Mouse (Mus musculus): ENCODE results near the gene Mgat4a.

DNA sequence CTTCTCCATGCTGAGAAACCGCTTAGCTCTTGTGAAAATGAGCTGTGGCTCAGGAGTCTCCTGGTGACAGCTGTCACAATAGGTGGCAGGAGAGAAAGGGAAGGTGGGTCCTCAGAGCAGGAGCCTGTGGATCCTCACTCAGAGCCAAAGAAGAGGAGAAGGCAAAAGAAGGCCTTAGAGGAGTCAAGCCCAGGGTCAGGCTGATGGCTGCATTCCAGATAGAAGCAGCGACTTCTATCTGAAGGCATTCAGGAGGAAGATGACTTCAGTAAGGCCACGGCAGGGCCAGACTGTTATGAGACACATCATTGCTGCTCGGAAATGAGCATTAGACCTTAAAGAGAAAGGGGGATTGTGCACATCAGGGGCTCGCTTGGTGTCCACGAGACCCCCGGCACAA, 11.2 kb upstream of the Mgat4a start:
- TF ChIP-seq CTCF (IDR thresholded peaks at IDR 0.05; ENCODE audit: low read depth, low read length) (no peak), POLR2A (IDR thresholded peaks at IDR 0.05; ENCODE audit: borderline replicate concordance, low read depth, low read length) (no peak)

Data from bone marrow macrophage, adult 2 months (primary cell).